Mouse (Mus musculus) splenic B cell, adult 2 months (primary cell): ENCODE results near the gene Arhgap17.

ENCODE experiments used
- DNase-seq: peaks from one replicate; pipeline ENCODE4 v3.0.0-alpha.2; 2011; ENCODE audit warnings: low read depth, low spot score
- H3K27me3 ChIP-seq: 2 replicates; pipeline ENCODE4 v1.6.1; 2012; ENCODE audit warnings: mild to moderate bottlenecking, low read length, moderate library complexity, mixed read lengths; ENCODE audit not compliant: control insufficient read depth, poor library complexity, insufficient read depth, severe bottlenecking
- H3K36me3 ChIP-seq: 2 replicates; pipeline ENCODE4 v1.6.1; 2012; ENCODE audit warnings: mild to moderate bottlenecking, low read length, moderate library complexity, mixed read lengths; ENCODE audit not compliant: control insufficient read depth, poor library complexity, insufficient read depth, severe bottlenecking

Arhgap17 gene

DNA sequence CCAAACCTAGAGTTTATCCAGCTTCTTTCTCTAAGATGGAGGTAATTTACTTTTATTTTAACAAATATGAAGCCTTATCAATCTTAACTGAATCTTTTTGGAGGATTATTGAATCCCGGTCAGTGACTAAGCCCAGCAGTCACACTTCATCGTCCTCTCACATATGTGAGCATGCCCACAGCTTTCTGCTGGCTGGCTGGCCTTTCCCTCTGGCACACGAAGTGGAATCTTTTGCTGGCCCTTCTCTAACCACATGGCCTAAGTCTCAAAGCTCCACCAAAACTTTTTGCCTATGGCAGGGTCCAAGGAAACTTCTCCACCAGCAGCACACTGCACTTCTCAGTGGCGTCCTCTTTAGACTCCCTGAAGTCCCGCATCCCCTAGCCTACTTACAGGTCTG is 27.8 kb downstream of the Arhgap17 start:
- H3K36me3 ChIP-seq: no peaks in the 10 kb centered on the region; the same call in 1 of the 2 replicates
- no peaks in the 10 kb centered on the region for H3K27me3 ChIP-seq
- no peak for DNase-seq

- no peak for DNase-seq
- Histone ChIP-seq H3K36me3 (no peaks in the 10 kb centered on the region; the same call in 1 of the 2 replicates), H3K27me3 (no peaks in the 10 kb centered on the region)
Observed at GRCm38 (mm10) chr7:123338351-123338750, 31.4 kb downstream of the Arhgap17 start.

DNA sequence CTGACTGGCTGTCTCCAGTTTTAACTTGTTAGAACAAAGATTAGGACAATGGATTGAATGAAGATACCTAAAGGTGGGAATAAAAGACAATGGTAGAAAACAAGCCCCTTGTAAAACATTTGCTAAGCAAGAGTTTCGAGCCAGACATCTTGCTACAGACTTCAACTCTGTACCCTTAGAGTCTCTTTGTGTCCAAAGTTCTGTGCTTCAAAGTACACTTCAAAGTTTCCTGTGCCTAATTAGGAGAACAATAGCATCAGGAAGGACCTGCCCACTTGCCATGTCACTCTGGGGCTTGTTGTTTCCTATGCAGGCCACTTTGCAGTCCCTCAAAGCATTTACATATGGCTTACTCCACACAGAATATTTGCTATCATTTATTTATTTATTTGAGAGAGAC is 33.4 kb downstream of the Arhgap17 start:
- DNase-seq: no peak
- no peaks in the 10 kb centered on the region for H3K27me3 ChIP-seq
- no peaks in the 10 kb centered on the region; the same call in 1 of the 2 replicates for H3K36me3 ChIP-seq

- H3K27me3 ChIP-seq: no peaks in the 10 kb centered on the region
- H3K36me3 ChIP-seq: peaks cover 5% of the 10 kb centered on the region
- DNase-seq: peak; percentile 92
Observed at GRCm38 (mm10) chr7:123330506-123330905, 39.2 kb downstream of the Arhgap17 start.

DNA sequence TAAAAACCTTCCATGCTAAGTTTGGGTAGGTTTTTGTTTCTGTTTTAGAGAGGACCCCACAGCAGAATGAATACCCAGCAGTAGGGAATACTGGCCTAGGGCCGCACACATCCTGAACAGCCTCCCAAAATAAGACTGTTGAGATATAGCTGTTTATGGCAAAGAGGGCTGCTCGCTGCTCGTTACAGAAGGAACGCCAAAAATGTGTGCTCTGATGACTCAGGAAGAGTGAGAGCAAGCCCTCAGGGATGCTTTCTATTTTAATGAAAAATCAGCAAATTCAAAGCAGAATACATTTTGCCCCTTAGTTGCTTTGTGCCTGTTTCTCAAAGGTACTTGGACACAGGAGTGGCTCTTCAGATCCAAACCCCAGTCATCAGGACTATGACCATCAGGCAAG is 41.8 kb downstream of the Arhgap17 start:
- Histone ChIP-seq H3K27me3 (no peaks in the 10 kb centered on the region), H3K36me3 (peaks cover 12% of the 10 kb centered on the region)
- no peak for DNase-seq

DNA sequence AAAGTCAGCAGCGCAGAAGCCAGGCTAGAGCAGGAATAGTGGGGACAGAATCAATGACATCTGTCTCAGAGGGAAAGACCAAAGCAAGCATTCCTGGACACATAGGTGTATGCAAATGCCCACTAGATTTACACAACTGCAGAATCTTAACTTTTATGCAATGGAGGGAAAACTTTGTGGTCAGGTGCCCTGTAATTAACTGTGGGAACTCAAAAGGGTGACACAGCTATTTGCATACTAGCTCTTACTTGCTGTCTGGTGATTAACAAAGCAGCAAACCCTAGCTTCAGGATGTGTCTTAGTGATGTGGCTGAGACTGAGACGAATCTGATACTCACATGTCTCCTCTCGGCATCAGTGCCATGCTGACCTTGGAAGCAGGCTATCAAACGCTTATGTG is 42.8 kb downstream of the Arhgap17 start:
- DNase-seq: peak; percentile 44
- no peaks in the 10 kb centered on the region for H3K27me3 ChIP-seq
- H3K36me3 ChIP-seq: peaks cover 14% of the 10 kb centered on the region

DNA sequence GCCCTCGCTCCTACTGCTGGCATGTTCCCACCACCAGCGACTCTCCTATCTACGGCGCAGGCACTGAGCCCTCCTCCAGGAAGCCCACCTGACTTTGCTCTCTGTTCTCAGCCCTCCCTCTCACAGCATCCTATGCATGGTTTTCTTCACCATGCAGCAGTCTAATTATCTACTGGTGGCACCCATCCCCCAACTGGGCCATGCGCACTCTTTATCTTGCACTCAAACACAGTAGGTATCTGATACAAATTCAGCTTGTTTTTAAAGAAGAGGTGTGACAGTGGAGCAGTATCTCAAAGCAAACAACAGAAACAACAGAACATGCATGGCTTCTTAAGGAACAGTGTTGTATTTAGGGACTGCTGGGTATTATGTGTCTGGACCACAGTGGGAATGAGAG is 43.7 kb downstream of the Arhgap17 start:
- no peaks in the 10 kb centered on the region for H3K27me3 ChIP-seq
- peaks cover 14% of the 10 kb centered on the region for H3K36me3 ChIP-seq
- DNase-seq: no peak

DNA sequence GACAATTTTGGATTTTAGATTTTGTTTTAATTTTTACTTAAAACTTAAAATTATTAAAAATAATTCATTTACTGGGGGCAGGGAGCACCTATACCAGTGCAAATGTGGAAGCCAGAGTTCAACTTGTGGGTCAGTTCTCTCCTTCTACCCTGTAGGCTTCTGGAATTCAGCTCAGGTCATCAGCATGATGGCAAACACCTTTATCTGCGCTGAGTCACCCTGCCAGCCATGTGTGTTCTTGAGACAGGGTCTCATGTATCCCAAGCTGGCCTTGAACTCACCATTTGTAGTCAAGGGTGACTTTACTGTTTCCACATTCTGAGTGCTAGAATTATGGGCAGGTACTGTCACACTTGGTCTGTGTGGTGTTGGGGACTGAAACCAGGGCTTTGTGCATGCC is 45.6 kb downstream of the Arhgap17 start:
- no peaks in the 10 kb centered on the region for H3K27me3 ChIP-seq
- peaks cover 21% of the 10 kb centered on the region for H3K36me3 ChIP-seq
- DNase-seq: no peak

GRCm38 (mm10) chr7:123323388-123323787 is 46.3 kb downstream of the Arhgap17 start:
- peaks cover 23% of the 10 kb centered on the region for H3K36me3 ChIP-seq
- no peak for DNase-seq
- no peaks in the 10 kb centered on the region for H3K27me3 ChIP-seq

DNA sequence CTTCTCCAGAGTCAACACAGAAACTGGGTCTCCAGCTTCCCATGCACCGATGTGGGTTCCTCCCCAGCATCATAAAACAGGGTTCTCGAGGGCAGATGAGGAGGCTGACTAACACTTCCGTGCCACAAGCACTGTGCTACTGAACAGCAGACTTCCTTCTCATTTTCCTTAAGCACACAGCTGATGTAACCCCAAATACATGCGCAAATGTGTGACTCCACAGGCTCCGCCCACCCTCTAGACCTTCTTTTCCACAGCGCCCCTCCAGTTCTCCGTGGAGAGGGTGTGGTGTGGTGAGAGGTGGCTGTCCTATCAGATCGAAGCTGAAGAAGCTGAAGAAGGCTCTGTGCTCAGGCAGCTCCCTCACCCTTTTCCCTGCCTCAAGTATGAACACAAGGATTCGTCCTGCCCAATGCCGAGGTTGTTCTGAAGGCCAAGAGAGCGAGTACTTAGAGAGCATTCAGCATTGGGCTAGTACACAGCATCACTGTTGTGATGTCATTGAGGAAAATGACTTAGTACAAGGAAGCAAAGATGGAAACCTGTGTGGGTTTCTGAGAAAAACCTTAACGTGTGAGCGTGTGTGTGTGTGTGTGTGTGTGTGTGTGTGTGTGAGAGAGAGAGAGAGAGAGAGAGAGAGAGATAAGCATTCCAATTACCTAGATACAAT is 47.1 kb downstream of the Arhgap17 start:
- DNase-seq: peak; percentile 29
- no peaks in the 10 kb centered on the region for H3K27me3 ChIP-seq
- peaks cover 20% of the 10 kb centered on the region for H3K36me3 ChIP-seq

DNA sequence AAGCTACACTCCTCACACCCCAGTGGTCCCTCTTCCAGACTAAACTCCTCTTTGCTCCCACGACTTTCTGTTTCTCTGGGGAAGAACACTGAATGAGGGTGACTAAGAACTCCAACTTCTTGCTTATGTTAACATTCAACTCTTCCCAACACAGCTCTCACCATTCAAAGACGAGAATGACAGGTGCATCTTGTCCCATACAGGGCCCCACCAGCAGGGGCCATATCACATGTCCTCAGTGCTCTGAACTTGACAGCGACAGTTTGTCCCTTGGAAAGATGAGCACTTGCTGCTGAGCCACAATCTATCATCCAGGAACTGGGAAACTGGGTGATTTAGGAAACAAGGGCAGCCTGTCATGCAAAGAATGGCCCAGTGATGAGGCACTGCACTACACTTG is 57.0 kb downstream of the Arhgap17 start:
- Histone ChIP-seq H3K36me3 (peaks cover 32% of the 10 kb centered on the region), H3K27me3 (no peaks in the 10 kb centered on the region)
- DNase-seq: no peak

GRCm38 (mm10) chr7:123311836-123312235 is 57.9 kb downstream of the Arhgap17 start:
- Histone ChIP-seq H3K36me3 (peaks cover 36% of the 10 kb centered on the region), H3K27me3 (no peaks in the 10 kb centered on the region)
- DNase-seq: no peak

DNA sequence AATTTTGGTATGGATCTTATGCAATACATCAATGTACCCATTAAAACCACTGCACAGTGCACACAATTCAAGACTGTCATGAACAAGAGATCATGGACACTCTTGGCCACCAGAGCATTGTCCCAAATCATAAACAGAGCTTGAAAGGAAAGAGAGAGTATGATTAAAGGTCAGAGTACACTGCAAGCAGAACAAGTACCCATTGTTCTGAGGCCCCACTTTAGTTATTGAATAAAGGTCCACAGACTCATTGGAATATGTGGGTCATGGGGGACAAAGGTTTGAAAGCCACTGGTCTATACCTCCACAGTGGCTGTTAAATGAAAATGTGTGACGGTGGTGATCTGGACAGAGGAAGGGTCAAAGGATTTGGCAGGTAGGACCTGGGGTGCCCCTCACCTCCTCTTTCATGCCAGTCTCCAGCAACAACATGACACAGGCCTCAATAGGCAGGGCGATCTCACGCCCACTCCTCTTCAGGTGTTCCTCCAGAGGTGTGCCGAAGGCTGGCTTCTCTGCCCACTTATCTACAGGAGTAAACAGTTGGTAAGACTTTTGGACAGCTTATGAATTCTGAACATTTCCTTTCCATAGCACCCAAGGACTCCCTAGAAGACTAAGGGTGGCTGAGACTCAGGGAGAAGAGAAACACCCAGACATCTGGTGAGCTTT is 61.7 kb downstream of the Arhgap17 start:
- H3K27me3 ChIP-seq: no peaks in the 10 kb centered on the region
- H3K36me3 ChIP-seq: peaks cover 42% of the 10 kb centered on the region
- no peak for DNase-seq

- Histone ChIP-seq H3K27me3 (no peaks in the 10 kb centered on the region), H3K36me3 (peaks cover 41% of the 10 kb centered on the region)
- no peak for DNase-seq
Observed at GRCm38 (mm10) chr7:123307236-123307635, 62.5 kb downstream of the Arhgap17 start.

- peaks cover 39% of the 10 kb centered on the region for H3K36me3 ChIP-seq
- no peak for DNase-seq
Observed at GRCm38 (mm10) chr7:123305397-123305796, 64.3 kb downstream of the Arhgap17 start.

More at GRCm38 (mm10) chr7:123305397-123305796, 64.3 kb downstream of the Arhgap17 start:
- no peaks in the 10 kb centered on the region for H3K27me3 ChIP-seq
